Mouse (Mus musculus) B cell, adult 67 days (primary cell): ENCODE data around the gene Tert. TPM values are rescaled to one million over a fixed set of nuclear protein-coding genes. Genes with fewer than 3 reads are reported as not detected.

ENCODE experiments used
- total RNA-seq, 2 experiments: library from RNA; stranded (reverse); gene quantifications; 4 replicates each; pipeline ENCODE4 v1.2.4; 2023

Tert gene
- 1 to 10 TPM; 7.2 to 8.8 TPM for total RNA-seq

GRCm38 (mm10) chr13:73626745-73627549, at the start of gene Tert:
Gene Tert (plus strand): TSS chr13:73626911.

GRCm38 (mm10) chr13:73603522-73604155, 23.1 kb upstream of the Tert start, which contains the start of gene Clptm1l:
Gene Clptm1l (plus strand): TSS chr13:73604006.

GRCm38 (mm10) chr13:73677853-73678252, 51.1 kb downstream of the Tert start, which contains the start of gene Slc6a18:
Gene Slc6a18 (minus strand): TSS chr13:73678023.

Other genes with a start within 250 kb of the Tert start
- 100 to 1,000 TPM; 133 to 134 TPM for gene Lpcat1, start 159.7 kb upstream of the Tert start, total RNA-seq
- gene Slc6a3, start 90.2 kb upstream of the Tert start, total RNA-seq: not detected
- gene Clptm1l, start 22.9 kb upstream of the Tert start, total RNA-seq: 100 to 1,000 TPM; 122 to 140 TPM
- gene Slc6a18, start 51.1 kb downstream of the Tert start, total RNA-seq: not detected
- gene Slc6a19, start 78.0 kb downstream of the Tert start, total RNA-seq: under 1 TPM in 1 of 2 experiments, not detected in 1; 0.41 TPM
- gene Slc12a7, start 106.2 kb downstream of the Tert start, total RNA-seq: 1 to 10 TPM; 8.8 to 9.5 TPM
- gene Nkd2, start 220.7 kb downstream of the Tert start, total RNA-seq: not detected